Mouse (Mus musculus) myocyte (in vitro differentiated cells): Measurements from ENCODE around the gene Slc2a9. TPM values are rescaled to one million over a fixed set of nuclear protein-coding genes. Genes with fewer than 3 reads are reported as not detected.
A peak's percentile ranks its signal among the peaks of the same experiment; 100 is the strongest.

Experiments used
- H3K27me3 ChIP-seq: one replicate; pipeline ENCODE4 v1.6.1; 2011; ENCODE audit not compliant: control insufficient read depth, insufficient read depth, insufficient read length
- H3K36me3 ChIP-seq: one replicate; pipeline ENCODE4 v1.6.1; 2011; ENCODE audit not compliant: control insufficient read depth, insufficient read depth
- H3K4me2 ChIP-seq: one replicate; pipeline ENCODE4 v1.6.1; 2011; ENCODE audit warnings: low read depth, control low read depth
- H3K4me3 ChIP-seq: one replicate; pipeline ENCODE4 v1.5.1; 2011; ENCODE audit warnings: mild to moderate bottlenecking, control low read depth, moderate library complexity
- H3K79me2 ChIP-seq: one replicate; pipeline ENCODE4 v1.6.1; 2011; ENCODE audit not compliant: control insufficient read depth, insufficient read depth
- H3ac ChIP-seq: one replicate; pipeline ENCODE4 v1.6.1; 2011; ENCODE audit not compliant: control insufficient read depth, insufficient read length
- CEBPB ChIP-seq: IDR thresholded peaks from 2 replicates; pipeline ENCODE4 v1.6.1; 2011; ENCODE audit warnings: mild to moderate bottlenecking, moderate library complexity; ENCODE audit not compliant: poor library complexity, insufficient read depth, severe bottlenecking
- E2F4 ChIP-seq: IDR thresholded peaks from one replicate; pipeline ENCODE4 v1.6.1; 2011; ENCODE audit warnings: mild to moderate bottlenecking, control low read depth, moderate library complexity; ENCODE audit not compliant: insufficient read depth
- MAX ChIP-seq: IDR thresholded peaks from one replicate; pipeline ENCODE4 v1.6.1; 2011; ENCODE audit warnings: low read depth, mild to moderate bottlenecking, control low read depth
- MYOD1 ChIP-seq, 3 experiments: IDR thresholded peaks; one replicate each; pipeline ENCODE4 v1.6.1; 2011; ENCODE audit warnings: control low read depth in 2 of 3, low read depth in 2 of 3, mild to moderate bottlenecking in 2 of 3, moderate library complexity in 1 of 3; ENCODE audit not compliant: insufficient read length in 2 of 3, control insufficient read depth in 1 of 3
- MYOG ChIP-seq, 3 experiments: IDR thresholded peaks; one replicate each; pipeline ENCODE4 v1.6.1; 2011; ENCODE audit warnings: control low read depth in 2 of 3, low read depth in 2 of 3, mild to moderate bottlenecking in 2 of 3; ENCODE audit not compliant: insufficient read length in 2 of 3, control insufficient read depth in 1 of 3, insufficient read depth in 1 of 3
- POLR2A ChIP-seq: IDR thresholded peaks from one replicate; pipeline ENCODE4 v1.6.1; 2011; ENCODE audit warnings: low read depth, mild to moderate bottlenecking, control low read depth, moderate library complexity; ENCODE audit not compliant: insufficient read length
- POLR2AphosphoS2 ChIP-seq: IDR thresholded peaks from one replicate; pipeline ENCODE4 v1.6.1; 2011; ENCODE audit warnings: low read depth, control low read depth; ENCODE audit not compliant: insufficient read length
- REST ChIP-seq: IDR thresholded peaks from one replicate; pipeline ENCODE4 v1.6.1; 2011; ENCODE audit warnings: mild to moderate bottlenecking, control low read depth, moderate library complexity; ENCODE audit not compliant: insufficient read depth, insufficient read length
- SRF ChIP-seq: IDR thresholded peaks from one replicate; pipeline ENCODE4 v1.6.1; 2011; ENCODE audit warnings: low read depth; ENCODE audit not compliant: control insufficient read depth, insufficient read length
- TCF12 ChIP-seq: IDR thresholded peaks from one replicate; pipeline ENCODE4 v1.6.1; 2011; ENCODE audit warnings: mild to moderate bottlenecking, control low read depth; ENCODE audit not compliant: poor library complexity, insufficient read depth, severe bottlenecking
- TCF3 ChIP-seq: IDR thresholded peaks from one replicate; pipeline ENCODE4 v1.6.1; 2011; ENCODE audit warnings: low read depth, control low read depth; ENCODE audit not compliant: insufficient read length
- USF1 ChIP-seq: IDR thresholded peaks from one replicate; pipeline ENCODE4 v1.6.1; 2011; ENCODE audit warnings: low read depth, mild to moderate bottlenecking, control low read depth, moderate library complexity
- polyA plus RNA-seq: library from polyadenylated mRNA; unstranded; fragments of >200 nt; fragmentation: generic; extraction: Trizol; gene quantifications from one replicate; pipeline ENCODE4 v1.2.1, GENCODE M21; 2012; ENCODE audit warnings: missing spikeins

Slc2a9 gene
- polyA plus RNA-seq, 1 experiment: 1.1 TPM

- H3K4me2 ChIP-seq: no peak overlapping the region
- H3ac ChIP-seq: no peak overlapping the region
- no peaks in the 10 kb centered on the region for H3K27me3 ChIP-seq
- no peaks in the 10 kb centered on the region for H3K36me3 ChIP-seq
- TF ChIP-seq REST (peak; percentile 93), SRF (no peak), TCF12 (no peak), MYOG (IDR thresholded peaks at IDR 0.05; ENCODE audit: control insufficient read depth in 1 of 3, insufficient read depth in 1 of 3, insufficient read length in 2 of 3, low read depth in 2 of 3) (peak in 2 of 3 experiments; percentile 13 to 25), POLR2A (no peak), MAX (no peak), USF1 (no peak), TCF3 (no peak), E2F4 (no peak), MYOD1 (IDR thresholded peaks at IDR 0.05; ENCODE audit: control insufficient read depth in 1 of 3, insufficient read length in 2 of 3, low read depth in 2 of 3) (peak in 1 of 3 experiments; percentile 28), POLR2AphosphoS2 (no peak), CEBPB (no peak)
- H3K79me2 ChIP-seq: no peaks in the 10 kb centered on the region
- H3K4me3 ChIP-seq: no peak overlapping the region
Measured at GRCm38 (mm10) chr5:38477731-38478445, 25.1 kb downstream of the Slc2a9 start.

DNA sequence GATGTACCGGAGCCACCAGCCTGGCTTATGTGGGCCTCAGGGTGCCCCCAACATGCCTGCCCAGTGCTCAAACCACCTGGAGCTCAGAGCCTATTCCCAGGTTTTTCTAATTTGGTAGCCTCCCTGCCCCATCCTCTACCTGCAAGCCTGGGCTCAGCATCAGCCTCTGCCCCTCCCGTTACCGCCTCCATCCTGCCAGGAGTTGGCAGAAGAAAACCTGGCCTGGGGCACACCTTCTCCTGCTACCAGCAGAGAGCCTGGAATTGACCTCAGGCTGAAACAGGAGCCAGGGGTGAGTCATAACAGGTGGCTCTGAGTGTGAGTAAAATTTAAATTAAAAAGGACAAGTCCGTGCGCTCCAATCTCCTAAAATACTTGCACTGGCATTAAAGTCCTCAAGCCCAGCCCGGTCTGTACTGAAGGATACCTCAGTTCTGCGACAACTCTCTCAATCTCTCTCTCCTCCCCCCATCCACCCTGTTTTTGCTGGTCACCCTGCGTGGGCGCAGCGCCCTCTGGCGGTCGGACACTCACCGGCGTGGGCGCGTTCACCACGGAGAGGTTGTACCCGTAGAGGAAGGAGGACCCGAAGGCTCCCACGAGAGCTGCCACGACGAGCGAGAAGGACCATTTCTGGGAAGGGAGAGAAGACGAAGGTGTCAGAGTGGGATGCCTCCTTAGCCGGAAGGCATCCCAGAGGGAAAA, 25.9 kb downstream of the Slc2a9 start:
- H3K36me3 ChIP-seq: no peaks in the 10 kb centered on the region
- no peak overlapping the region for H3K4me2 ChIP-seq
- no peak overlapping the region for H3K4me3 ChIP-seq
- TF ChIP-seq REST (no peak), TCF12 (no peak), USF1 (no peak), SRF (no peak), CEBPB (no peak), TCF3 (no peak), POLR2AphosphoS2 (no peak), E2F4 (no peak), MAX (no peak), POLR2A (no peak), MYOG (IDR thresholded peaks at IDR 0.05; ENCODE audit: control insufficient read depth in 1 of 3, insufficient read depth in 1 of 3, insufficient read length in 2 of 3, low read depth in 2 of 3) (no peak), MYOD1 (IDR thresholded peaks at IDR 0.05; ENCODE audit: control insufficient read depth in 1 of 3, insufficient read length in 2 of 3, low read depth in 2 of 3) (no peak)
- no peaks in the 10 kb centered on the region for H3K79me2 ChIP-seq
- H3ac ChIP-seq: no peak overlapping the region
- no peaks in the 10 kb centered on the region for H3K27me3 ChIP-seq

DNA sequence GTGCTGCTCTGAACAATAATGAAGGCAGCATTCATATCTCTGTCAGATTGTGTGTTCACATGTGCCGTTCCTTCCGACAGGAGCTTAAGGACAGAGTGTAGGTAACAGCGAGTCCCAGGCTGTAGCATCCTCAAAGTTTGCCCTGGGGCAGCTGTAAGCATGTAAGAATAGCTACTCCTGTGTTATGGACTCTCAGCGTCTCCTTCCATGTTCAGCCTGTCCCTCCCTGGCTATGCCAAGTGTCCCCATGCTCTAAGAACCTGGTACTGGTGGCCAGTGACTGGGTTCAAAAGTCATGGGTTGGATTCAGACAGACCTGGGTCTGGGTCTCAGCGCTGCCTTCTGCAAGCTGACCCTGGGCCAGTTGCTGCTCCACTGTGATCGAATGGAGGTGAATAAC, 32.1 kb downstream of the Slc2a9 start:
- no peak for TF ChIP-seq SRF
- TF ChIP-seq TCF3: no peak
- TF ChIP-seq POLR2AphosphoS2: no peak
- no peak for TF ChIP-seq CEBPB
- no peak for TF ChIP-seq E2F4
- no peak for TF ChIP-seq MYOD1 (IDR thresholded peaks at IDR 0.05; ENCODE audit: control insufficient read depth in 1 of 3, insufficient read length in 2 of 3, low read depth in 2 of 3)
- TF ChIP-seq MYOG (IDR thresholded peaks at IDR 0.05; ENCODE audit: control insufficient read depth in 1 of 3, insufficient read depth in 1 of 3, insufficient read length in 2 of 3, low read depth in 2 of 3): no peak
- TF ChIP-seq POLR2A: no peak
- no peak for TF ChIP-seq USF1
- TF ChIP-seq TCF12: no peak
- H3ac ChIP-seq: no peak overlapping the region
- no peak overlapping the region for H3K4me3 ChIP-seq
- H3K36me3 ChIP-seq: no peaks in the 10 kb centered on the region
- no peaks in the 10 kb centered on the region for H3K79me2 ChIP-seq
- no peaks in the 10 kb centered on the region for H3K27me3 ChIP-seq
- H3K4me2 ChIP-seq: no peak overlapping the region

GRCm38 (mm10) chr5:38469891-38470578, 32.9 kb downstream of the Slc2a9 start:
- no peak for TF ChIP-seq USF1
- no peak for TF ChIP-seq POLR2AphosphoS2
- TF ChIP-seq MYOD1 (IDR thresholded peaks at IDR 0.05; ENCODE audit: control insufficient read depth in 1 of 3, insufficient read length in 2 of 3, low read depth in 2 of 3): peak in 1 of 3 experiments; percentile 1
- no peak for TF ChIP-seq SRF
- TF ChIP-seq REST: peak; percentile 66
- no peak for TF ChIP-seq POLR2A
- TF ChIP-seq TCF12: no peak
- H3ac ChIP-seq: no peak overlapping the region
- no peaks in the 10 kb centered on the region for H3K36me3 ChIP-seq
- no peaks in the 10 kb centered on the region for H3K27me3 ChIP-seq
- no peaks in the 10 kb centered on the region for H3K79me2 ChIP-seq
- H3K4me2 ChIP-seq: no peak overlapping the region
- no peak overlapping the region for H3K4me3 ChIP-seq
